Mouse (Mus musculus): ENCODE results near the gene Esr2.

Esr2 gene

GRCm38 (mm10) chr12:76085956-76086905 lies 90.8 kb downstream of the Esr2 start:
- in situ Hi-C loops (cut with MboI, MseI): no loop called here

- in situ Hi-C loops (cut with MboI, MseI): no loop called here
Observed at GRCm38 (mm10) chr12:76085066-76085465, 92.0 kb downstream of the Esr2 start.

GRCm38 (mm10) chr12:76081557-76082211 lies 95.4 kb downstream of the Esr2 start:
- in situ Hi-C loops (cut with MboI, MseI): no loop called here

- in situ Hi-C loops (cut with MboI, MseI): no loop called here
Observed at GRCm38 (mm10) chr12:76080876-76081556, 96.0 kb downstream of the Esr2 start.

- in situ Hi-C loops (cut with MboI, MseI): no loop called here
Observed at GRCm38 (mm10) chr12:76073981-76074380, 103.1 kb downstream of the Esr2 start.

GRCm38 (mm10) chr12:76073066-76073826 lies 103.8 kb downstream of the Esr2 start:
- in situ Hi-C loops (cut with MboI, MseI): no loop called here

- in situ Hi-C loops (cut with MboI, MseI): no loop called here
Observed at GRCm38 (mm10) chr12:76071935-76072849, 104.9 kb downstream of the Esr2 start.

All from T-helper 2 cell (primary cell).